Mouse (Mus musculus) liver, embryonic 15.5 days (tissue): ENCODE results near the gene Ran. TPM values are rescaled to one million over a fixed set of nuclear protein-coding genes. Genes with fewer than 3 reads are reported as not detected.
A peak's percentile ranks its signal among the peaks of the same experiment; 100 is the strongest.

ENCODE experiments used
- ATAC-seq: fragments of 200-750 bp; cut with Nextera tagmentation; 2 replicates; pipeline ENCODE4 v1.8.0; 2017; ENCODE audit warnings: moderate number of reproducible peaks, mild to moderate bottlenecking, moderate library complexity; ENCODE audit not compliant: insufficient read depth
- H3K27ac ChIP-seq: fragments of 300-500 bp; sonication (generic); replicated peaks from 2 replicates; pipeline ENCODE4 v1.5.1; 2015; ENCODE audit warnings: mild to moderate bottlenecking, inconsistent platforms
- H3K27me3 ChIP-seq: fragments of 300-500 bp; sonication (generic); 2 replicates; pipeline ENCODE4 v1.6.1; 2015; ENCODE audit warnings: mild to moderate bottlenecking, inconsistent platforms
- H3K36me3 ChIP-seq: fragments of 300-500 bp; sonication (generic); replicated peaks from 2 replicates; pipeline ENCODE4 v1.6.1; 2015; ENCODE audit warnings: moderate library complexity, mild to moderate bottlenecking, inconsistent platforms
- H3K4me1 ChIP-seq: fragments of 300-500 bp; sonication (generic); replicated peaks from 2 replicates; pipeline ENCODE4 v1.6.1; 2015; ENCODE audit warnings: inconsistent platforms
- H3K4me2 ChIP-seq: fragments of 300-500 bp; sonication (generic); 2 replicates; pipeline ENCODE4 v1.6.1; 2015; ENCODE audit warnings: moderate library complexity, mild to moderate bottlenecking, inconsistent platforms
- H3K4me3 ChIP-seq: fragments of 300-500 bp; sonication (generic); replicated peaks from 2 replicates; pipeline ENCODE4 v1.5.1; 2015; ENCODE audit warnings: mild to moderate bottlenecking, inconsistent platforms
- H3K9ac ChIP-seq: fragments of 300-500 bp; sonication (generic); 2 replicates; pipeline ENCODE4 v1.6.1; 2015; ENCODE audit warnings: moderate library complexity, mild to moderate bottlenecking, inconsistent platforms
- H3K9me3 ChIP-seq: fragments of 300-500 bp; sonication (generic); replicated peaks from 2 replicates; pipeline ENCODE4 v1.6.1; 2016; ENCODE audit warnings: inconsistent platforms
- WGBS: fragments of 180-500 bp; shearing (Covaris S2); methylation state at CpG from one replicate; pipeline ENCODE4 v1.1.7; 2015; ENCODE audit warnings: mixed read lengths; ENCODE audit not compliant: insufficient replicate concordance; 5-methylcytosine and 5-hydroxymethylcytosine counted together
- polyA plus RNA-seq: library from polyadenylated mRNA; unstranded; fragments of >200 nt; fragmentation: Nextera tagmentation; extraction: Ambion mirVana; gene quantifications from 2 replicates; pipeline ENCODE4 v1.2.1, GENCODE M21; 2015

The Ran gene
- polyA plus RNA-seq, 1 experiment from 2014 or later, result 412 TPM

DNA sequence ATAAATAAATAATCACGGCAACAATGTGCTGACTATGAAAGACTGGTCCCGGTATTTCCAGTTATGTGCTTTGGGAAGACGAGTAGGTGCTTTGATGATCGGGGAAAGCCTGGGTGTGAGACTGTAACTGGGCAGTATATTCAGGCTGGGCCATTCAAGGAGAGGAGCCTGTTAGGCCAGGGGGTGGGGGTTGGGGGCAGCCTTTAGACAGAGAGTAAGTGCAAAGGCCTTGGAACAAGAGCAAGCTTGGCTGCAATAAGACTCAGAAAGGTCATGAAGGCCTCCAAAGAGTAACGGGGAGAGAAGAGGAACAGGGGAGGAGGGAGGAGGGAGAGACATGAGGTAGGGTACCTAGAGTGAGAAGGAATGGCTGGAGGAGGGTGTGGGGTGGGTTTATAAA is 4.3 kb upstream of the Ran start:
- no peak overlapping the region for H3K4me2 ChIP-seq
- H3K9ac ChIP-seq, result no peak overlapping the region
- ATAC-seq, result no peak
- no peaks in the 10 kb centered on the region for H3K27me3 ChIP-seq
- H3K27ac ChIP-seq, result no peak overlapping the region
- H3K4me1 ChIP-seq, result peaks cover 34% of the 10 kb centered on the region
- no peaks in the 10 kb centered on the region for H3K9me3 ChIP-seq
- H3K36me3 ChIP-seq, result no peaks in the 10 kb centered on the region
- no peak overlapping the region for H3K4me3 ChIP-seq
- 74% methylated on average over 5 of the region's 5 CpGs for WGBS

DNA sequence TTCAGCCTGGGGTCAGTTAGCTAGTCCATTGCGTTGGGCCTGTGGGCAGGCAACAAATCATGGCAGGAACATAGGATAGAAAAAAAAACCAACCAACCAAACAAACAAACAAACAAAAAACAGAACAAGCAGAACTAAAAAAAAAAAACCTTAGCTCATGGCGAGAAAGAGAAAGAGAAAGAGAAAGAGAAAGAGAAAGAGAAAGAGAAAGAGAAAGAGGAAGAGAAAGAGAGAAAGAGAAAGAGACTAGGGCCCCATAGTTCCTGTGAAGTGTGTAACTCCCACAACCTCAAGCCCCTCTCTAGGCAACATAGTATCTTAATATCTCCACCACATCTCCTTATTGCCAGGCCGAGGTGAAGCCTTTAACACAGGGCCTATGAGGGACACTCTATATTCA is 3.5 kb upstream of the Ran start:
- Histone ChIP-seq H3K9me3 (no peaks in the 10 kb centered on the region), H3K9ac (no peak overlapping the region), H3K4me3 (no peak overlapping the region), H3K27me3 (no peaks in the 10 kb centered on the region), H3K36me3 (peaks cover 3% of the 10 kb centered on the region), H3K27ac (no peak overlapping the region), H3K4me2 (no peak overlapping the region), H3K4me1 (peaks cover 30% of the 10 kb centered on the region)
- 76% methylated on average over 3 of the region's 3 CpGs for WGBS
- no peak for ATAC-seq

DNA sequence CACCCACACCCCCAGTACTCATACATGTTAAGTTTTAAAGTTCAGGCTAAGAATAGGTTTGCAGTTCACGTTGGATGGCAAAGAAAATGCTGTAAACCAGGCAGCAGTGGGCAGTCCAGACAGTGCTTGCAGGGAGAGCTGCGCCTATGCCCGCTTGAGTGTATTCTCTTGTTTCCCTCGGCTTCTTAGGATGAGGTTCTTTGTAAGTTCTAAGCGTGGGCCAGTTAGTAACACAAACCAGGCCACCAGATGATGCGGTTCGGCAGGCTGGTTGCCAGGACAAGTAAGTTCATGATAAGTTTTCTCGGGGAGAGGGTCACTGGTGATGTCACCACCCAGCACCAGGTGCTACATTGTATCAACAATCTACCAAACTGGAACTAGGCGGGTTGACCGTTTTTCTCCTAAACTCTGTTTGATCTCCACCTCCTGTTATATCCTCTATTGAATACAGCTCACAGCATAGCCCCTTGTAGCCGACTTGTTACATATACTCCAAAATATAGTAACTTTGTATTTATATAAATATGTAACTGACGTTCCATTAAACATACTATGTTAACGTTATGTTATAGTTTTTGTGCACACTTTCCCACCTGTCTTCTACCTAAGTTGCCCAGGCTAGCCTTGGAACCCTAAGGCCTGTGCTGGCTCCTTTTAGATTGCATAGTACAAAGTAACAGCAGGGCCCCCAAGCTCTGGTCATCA is 933 bp upstream of the Ran start:
- Histone ChIP-seq H3K4me3 (peak overlapping the region; percentile 99), H3K27me3 (no peaks in the 10 kb centered on the region), H3K27ac (peak overlapping the region; percentile 96), H3K4me1 (peaks cover 29% of the 10 kb centered on the region), H3K9ac (peak overlapping the region; percentile 67), H3K36me3 (peaks cover 25% of the 10 kb centered on the region), H3K4me2 (peak overlapping the region; percentile 88), H3K9me3 (no peaks in the 10 kb centered on the region)
- WGBS, result 54% methylated on average over 13 of the region's 13 CpGs
- ATAC-seq, result peak; percentile 10

DNA sequence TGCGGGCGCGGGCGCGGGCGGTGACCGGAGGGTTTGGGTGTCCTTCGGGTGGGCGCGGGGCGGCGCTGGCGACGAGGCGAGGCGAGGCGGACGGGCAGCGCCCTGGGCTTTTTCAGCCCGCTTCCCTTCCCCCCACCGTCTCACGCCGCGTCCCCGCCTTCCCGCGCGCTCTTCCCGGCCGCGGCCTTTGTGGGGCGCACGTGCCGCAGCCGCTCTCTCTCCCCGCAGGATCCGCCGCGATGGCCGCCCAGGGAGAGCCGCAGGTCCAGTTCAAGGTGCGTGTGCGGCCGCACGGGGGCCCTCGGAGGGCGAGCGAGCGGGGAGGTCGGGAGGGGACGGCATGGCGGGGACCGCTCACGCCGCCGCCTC is 415 bp downstream of the Ran start:
- WGBS, result under 1% methylated on average over 53 of the region's 56 CpGs
- peak; percentile 60 for ATAC-seq
- H3K27ac ChIP-seq, result peak overlapping the region; percentile 96
- H3K9me3 ChIP-seq, result no peaks in the 10 kb centered on the region
- H3K4me1 ChIP-seq, result peaks cover 29% of the 10 kb centered on the region
- peak overlapping the region; percentile 99 for H3K4me3 ChIP-seq
- H3K36me3 ChIP-seq, result peaks cover 39% of the 10 kb centered on the region
- no peaks in the 10 kb centered on the region for H3K27me3 ChIP-seq
- H3K9ac ChIP-seq, result peak overlapping the region; percentile 96
- H3K4me2 ChIP-seq, result peak overlapping the region; percentile 88

DNA sequence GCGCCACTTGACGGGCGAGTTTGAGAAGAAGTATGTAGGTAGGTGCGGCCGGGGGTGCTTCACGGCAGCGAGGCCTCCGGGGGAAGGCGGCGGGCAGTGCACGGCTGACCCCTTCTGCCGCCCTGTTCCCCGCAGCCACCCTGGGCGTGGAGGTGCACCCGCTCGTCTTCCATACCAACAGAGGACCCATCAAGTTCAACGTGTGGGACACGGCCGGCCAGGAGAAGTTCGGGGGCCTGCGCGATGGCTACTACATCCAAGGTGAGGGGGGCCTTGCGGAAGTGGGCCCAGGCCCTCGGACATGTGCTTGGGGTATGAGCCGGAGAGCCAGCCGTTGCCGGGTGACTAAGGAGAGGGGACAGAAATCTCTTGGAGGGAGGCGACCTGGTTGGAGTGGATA is 862 bp downstream of the Ran start:
- peak overlapping the region; percentile 88 for H3K4me2 ChIP-seq
- H3K4me1 ChIP-seq, result peaks cover 29% of the 10 kb centered on the region
- H3K9me3 ChIP-seq, result no peaks in the 10 kb centered on the region
- peak overlapping the region; percentile 96 for H3K27ac ChIP-seq
- peak overlapping the region; percentile 99 for H3K4me3 ChIP-seq
- 3% methylated on average over 28 of the region's 28 CpGs for WGBS
- ATAC-seq, result no peak
- H3K36me3 ChIP-seq, result peaks cover 43% of the 10 kb centered on the region
- H3K9ac ChIP-seq, result peak overlapping the region; percentile 96
- no peaks in the 10 kb centered on the region for H3K27me3 ChIP-seq

DNA sequence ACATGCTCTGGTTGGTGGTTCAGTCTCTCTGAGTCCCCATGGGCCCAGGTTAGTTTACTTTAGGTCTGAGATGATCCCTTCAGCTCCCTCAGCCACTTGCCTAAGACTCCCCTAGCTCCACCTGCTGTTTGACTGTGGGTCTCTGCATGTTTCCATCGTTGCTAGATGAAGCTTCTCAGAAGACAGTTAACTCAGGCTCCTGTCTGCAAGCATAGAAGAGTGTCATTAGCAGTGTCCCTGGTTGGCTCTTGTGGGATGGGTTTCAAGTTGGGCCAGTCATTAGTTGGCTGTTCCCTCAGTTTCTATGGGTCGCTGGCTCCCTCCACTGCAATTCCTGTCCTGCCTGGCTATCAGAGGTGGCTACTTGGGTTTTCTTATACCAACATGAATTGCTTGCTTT is 5.2 kb downstream of the Ran start:
- Histone ChIP-seq H3K9ac (no peak overlapping the region), H3K4me1 (peaks cover 9% of the 10 kb centered on the region), H3K27me3 (no peaks in the 10 kb centered on the region), H3K9me3 (no peaks in the 10 kb centered on the region), H3K4me3 (no peak overlapping the region), H3K27ac (no peak overlapping the region), H3K4me2 (no peak overlapping the region), H3K36me3 (peaks cover 53% of the 10 kb centered on the region)
- 43% methylated on average over 2 of the region's 2 CpGs for WGBS
- no peak for ATAC-seq

DNA sequence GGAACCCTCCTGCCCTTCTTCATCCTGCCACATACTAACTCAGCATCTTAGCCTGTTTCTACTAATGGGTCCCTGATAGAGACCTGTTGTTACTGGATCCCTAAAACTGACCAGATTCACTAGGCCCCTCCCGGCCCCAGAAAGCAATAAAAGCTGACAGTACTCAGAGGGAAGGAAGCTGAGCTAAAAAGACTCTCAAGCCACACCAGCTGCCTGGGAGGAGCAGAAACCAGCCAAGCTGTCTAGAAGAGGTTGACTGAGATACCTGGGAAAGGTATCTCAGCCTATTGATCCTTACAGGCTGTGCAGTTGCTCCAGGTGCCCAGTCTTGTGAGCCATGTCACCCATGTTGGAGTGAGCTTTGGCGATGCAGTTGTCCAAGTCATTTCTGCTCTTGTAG is 5.9 kb downstream of the Ran start:
- H3K4me2 ChIP-seq, result no peak overlapping the region
- H3K4me3 ChIP-seq, result no peak overlapping the region
- peaks cover 9% of the 10 kb centered on the region for H3K4me1 ChIP-seq
- 84% methylated on average over 2 of the region's 2 CpGs for WGBS
- H3K27ac ChIP-seq, result no peak overlapping the region
- ATAC-seq, result no peak
- no peaks in the 10 kb centered on the region for H3K27me3 ChIP-seq
- no peaks in the 10 kb centered on the region for H3K9me3 ChIP-seq
- no peak overlapping the region for H3K9ac ChIP-seq
- H3K36me3 ChIP-seq, result peaks cover 53% of the 10 kb centered on the region

DNA sequence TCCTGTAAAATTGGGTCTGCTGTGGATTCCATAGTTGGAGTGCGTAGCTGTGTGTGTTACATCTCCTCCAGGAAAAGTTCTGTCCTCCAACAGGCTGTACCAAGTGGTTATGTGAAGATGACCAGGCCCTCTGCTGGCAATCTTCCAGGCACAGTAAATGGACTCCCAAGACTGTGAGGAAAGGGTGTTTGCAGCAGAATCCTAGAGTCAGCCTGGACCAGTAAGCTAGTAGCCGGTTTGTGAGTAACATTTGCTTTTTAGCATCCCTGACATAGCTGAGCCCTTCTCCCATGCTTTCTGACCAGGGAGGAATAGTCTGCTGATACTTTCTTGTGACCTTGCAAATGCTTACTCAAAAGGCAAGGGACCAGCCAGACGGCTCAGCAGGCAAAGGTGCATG is 6.3 kb downstream of the Ran start:
- no peak for ATAC-seq
- H3K9me3 ChIP-seq, result no peaks in the 10 kb centered on the region
- H3K9ac ChIP-seq, result no peak overlapping the region
- H3K4me1 ChIP-seq, result peaks cover 11% of the 10 kb centered on the region
- no peak overlapping the region for H3K27ac ChIP-seq
- 84% methylated on average over 3 of the region's 3 CpGs for WGBS
- H3K4me2 ChIP-seq, result no peak overlapping the region
- no peak overlapping the region for H3K4me3 ChIP-seq
- peaks cover 52% of the 10 kb centered on the region for H3K36me3 ChIP-seq
- no peaks in the 10 kb centered on the region for H3K27me3 ChIP-seq

DNA sequence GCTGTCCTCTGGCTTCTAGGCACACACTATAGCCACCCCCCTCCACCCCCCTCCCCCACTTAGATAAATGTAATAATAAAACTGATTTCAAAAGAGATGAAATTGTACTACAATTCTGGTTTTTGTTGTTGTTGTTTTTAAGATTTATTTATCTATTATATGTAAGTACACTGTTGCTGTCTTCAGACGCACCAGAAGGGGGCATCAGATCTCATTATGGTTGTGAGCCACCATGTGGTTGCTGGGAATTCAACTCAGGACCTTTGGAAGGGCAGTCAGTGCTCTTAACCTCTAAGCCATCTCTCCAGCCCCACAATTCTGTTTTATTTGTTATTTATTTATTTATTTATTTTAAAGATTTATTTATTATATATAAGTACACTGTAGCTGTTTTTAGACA is 6.8 kb downstream of the Ran start:
- H3K9me3 ChIP-seq, result no peaks in the 10 kb centered on the region
- H3K9ac ChIP-seq, result no peak overlapping the region
- no peak overlapping the region for H3K27ac ChIP-seq
- ATAC-seq, result no peak
- H3K36me3 ChIP-seq, result peaks cover 47% of the 10 kb centered on the region
- WGBS, result 63% methylated on average over 1 of the region's 1 CpGs
- no peak overlapping the region for H3K4me3 ChIP-seq
- H3K27me3 ChIP-seq, result no peaks in the 10 kb centered on the region
- no peak overlapping the region for H3K4me2 ChIP-seq
- peaks cover 9% of the 10 kb centered on the region for H3K4me1 ChIP-seq

DNA sequence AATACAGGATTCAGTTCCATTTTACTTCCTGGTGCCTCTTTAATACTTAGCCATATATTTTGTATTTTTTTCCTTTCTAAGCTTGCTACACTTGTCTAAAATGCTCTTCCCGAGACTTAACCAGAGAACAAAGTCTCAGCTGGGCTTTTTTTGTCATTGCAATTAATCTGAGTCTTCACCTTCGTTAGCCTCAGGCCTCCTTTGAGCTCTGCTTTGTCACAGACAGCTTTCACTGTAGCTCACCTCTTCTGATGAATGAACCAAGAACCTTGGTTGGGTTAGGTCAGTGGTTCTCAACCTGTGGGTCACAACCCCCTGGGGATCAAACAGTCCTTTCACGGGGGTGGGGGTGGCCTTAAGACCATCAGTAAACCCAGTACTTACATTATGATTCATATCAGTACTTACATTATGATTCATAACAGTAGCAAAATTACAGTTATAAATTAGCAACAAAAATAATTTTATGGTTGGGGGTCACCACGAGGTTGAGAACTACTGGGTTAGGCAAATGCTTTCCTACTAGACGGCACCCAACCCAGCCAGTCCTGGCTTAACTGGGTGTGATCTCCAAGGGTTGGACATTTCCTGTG is 9.4 kb downstream of the Ran start:
- Histone ChIP-seq H3K9me3 (no peaks in the 10 kb centered on the region), H3K4me3 (no peak overlapping the region), H3K36me3 (peaks cover 25% of the 10 kb centered on the region), H3K9ac (no peak overlapping the region), H3K27me3 (no peaks in the 10 kb centered on the region), H3K4me1 (peaks cover 3% of the 10 kb centered on the region; the same call in 1 of the 2 replicates), H3K27ac (no peak overlapping the region), H3K4me2 (no peak overlapping the region)
- no peak for ATAC-seq
- 71% methylated on average over 5 of the region's 5 CpGs for WGBS

DNA sequence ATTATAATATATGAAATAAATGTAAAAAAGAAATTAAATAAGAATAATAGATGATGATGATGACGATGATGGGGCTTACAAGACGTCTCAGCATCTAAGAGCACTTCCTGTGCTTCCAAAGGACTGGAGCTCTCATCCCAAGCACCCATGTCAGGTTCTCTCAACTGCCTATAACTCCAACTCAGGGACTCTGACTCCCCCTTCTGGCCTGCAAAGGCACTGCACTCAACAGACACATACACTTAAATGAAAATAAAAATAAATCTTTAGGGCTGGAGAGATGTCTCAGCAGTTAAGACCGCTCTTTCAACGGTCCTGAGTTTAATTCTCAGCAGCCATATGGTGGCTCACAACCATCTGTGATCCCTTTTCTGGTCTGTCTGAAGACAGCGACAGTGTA is 16.8 kb downstream of the Ran start:
- no peak overlapping the region for H3K27ac ChIP-seq
- no peaks in the 10 kb centered on the region for H3K27me3 ChIP-seq
- no peak overlapping the region for H3K4me3 ChIP-seq
- 71% methylated on average over 5 of the region's 5 CpGs for WGBS
- ATAC-seq, result no peak
- H3K4me2 ChIP-seq, result no peak overlapping the region
- no peaks in the 10 kb centered on the region for H3K9me3 ChIP-seq
- no peaks in the 10 kb centered on the region for H3K36me3 ChIP-seq
- no peaks in the 10 kb centered on the region for H3K4me1 ChIP-seq
- H3K9ac ChIP-seq, result no peak overlapping the region

DNA sequence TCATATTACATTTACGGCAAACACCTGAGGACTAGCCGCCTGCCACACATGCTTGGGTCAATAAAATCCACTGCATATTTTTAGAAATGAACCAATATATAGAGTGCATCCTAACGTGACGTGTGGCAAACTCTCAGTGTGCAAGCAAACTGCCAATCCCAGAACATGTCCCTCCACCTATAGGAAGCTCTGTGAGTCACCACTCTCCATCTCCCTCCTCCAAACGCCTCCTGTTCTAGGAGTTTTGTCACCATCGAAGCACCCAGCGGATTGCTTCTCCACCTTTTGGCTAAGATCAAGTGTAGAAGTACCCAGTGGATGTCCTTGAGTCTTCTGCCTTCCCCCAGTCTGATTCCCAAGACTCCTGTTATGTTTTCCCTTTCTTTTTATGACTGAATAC is 17.9 kb downstream of the Ran start:
- H3K9me3 ChIP-seq, result no peaks in the 10 kb centered on the region
- H3K4me1 ChIP-seq, result no peaks in the 10 kb centered on the region
- WGBS, result 67% methylated on average over 7 of the region's 7 CpGs
- no peak overlapping the region for H3K27ac ChIP-seq
- H3K9ac ChIP-seq, result no peak overlapping the region
- H3K27me3 ChIP-seq, result no peaks in the 10 kb centered on the region
- H3K4me2 ChIP-seq, result no peak overlapping the region
- no peak overlapping the region for H3K4me3 ChIP-seq
- no peak for ATAC-seq
- no peaks in the 10 kb centered on the region for H3K36me3 ChIP-seq
